Mouse (Mus musculus) neural tube, embryonic 14.5 days (tissue): ENCODE data around the gene Ryr1. TPM values are rescaled to one million over a fixed set of nuclear protein-coding genes. Genes with fewer than 3 reads are reported as not detected.
"Not testable (repeated sequence)": the region's sequence is repeated elsewhere in the genome, so short reads cannot be mapped to it uniquely, and the experiment has no call there.

ENCODE experiments used
- ATAC-seq: fragments of 200-750 bp; cut with Nextera tagmentation; 2 replicates; pipeline ENCODE4 v1.8.0; 2017; ENCODE audit warnings: low read depth, mild to moderate bottlenecking, moderate TSS enrichment, moderate library complexity
- H3K27ac ChIP-seq: fragments of 300-500 bp; sonication (generic); 2 replicates; pipeline ENCODE4 v1.5.1; 2014; ENCODE audit warnings: low read depth, mild to moderate bottlenecking, control low read depth, low read length, moderate library complexity, mixed read lengths
- H3K27me3 ChIP-seq: fragments of 300-500 bp; sonication (generic); 2 replicates; pipeline ENCODE4 v1.6.1; 2014; ENCODE audit warnings: low read length; ENCODE audit not compliant: control insufficient read depth, insufficient read depth
- H3K36me3 ChIP-seq: fragments of 300-500 bp; sonication (generic); 2 replicates; pipeline ENCODE4 v1.6.1; 2014; ENCODE audit warnings: low read length, mixed read lengths; ENCODE audit not compliant: control insufficient read depth, insufficient read depth
- H3K4me1 ChIP-seq: fragments of 300-500 bp; sonication (generic); 2 replicates; pipeline ENCODE4 v1.6.1; 2014; ENCODE audit warnings: low read length; ENCODE audit not compliant: control insufficient read depth, insufficient read depth
- H3K4me2 ChIP-seq: fragments of 300-500 bp; sonication (generic); 2 replicates; pipeline ENCODE4 v1.6.1; 2014; ENCODE audit warnings: mild to moderate bottlenecking, low read depth, low read length, control low read depth
- H3K4me3 ChIP-seq: fragments of 300-500 bp; sonication (generic); 2 replicates; pipeline ENCODE4 v1.5.1; 2014; ENCODE audit warnings: low read depth, low read length, control low read depth, mixed read lengths
- H3K9ac ChIP-seq: fragments of 300-500 bp; sonication (generic); replicated peaks from 2 replicates; pipeline ENCODE4 v1.6.1; 2014; ENCODE audit warnings: low read depth, mild to moderate bottlenecking, control low read depth, low read length, mixed read lengths
- H3K9me3 ChIP-seq: fragments of 300-500 bp; sonication (generic); 2 replicates; pipeline ENCODE4 v1.6.1; 2016; ENCODE audit warnings: low read length; ENCODE audit not compliant: control insufficient read depth
- WGBS: fragments of 180-500 bp; shearing (Covaris S2); extraction: QIAGEN DNeasy Blood & Tissue Kit; methylation state at CpG from one replicate; pipeline ENCODE4 v1.1.7; 2014; 5-methylcytosine and 5-hydroxymethylcytosine counted together
- polyA plus RNA-seq: library from polyadenylated mRNA; unstranded; fragments of >200 nt; fragmentation: Nextera tagmentation; extraction: Ambion mirVana; gene quantifications from 2 replicates; pipeline ENCODE4 v1.2.1, GENCODE M21; 2014

Gene Ryr1
- polyA plus RNA-seq, 1 experiment from 2014 or later = 11.6 TPM

- H3K4me3 ChIP-seq = no peak overlapping the region
- H3K4me1 ChIP-seq = 0 out of 2 replicates have a peak, but pooled peaks cover 4% of the 10 kb centered on the region
- no peaks in the 10 kb centered on the region for H3K9me3 ChIP-seq
- peaks cover 4% of the 10 kb centered on the region; the same call in 1 of the 2 replicates for H3K27me3 ChIP-seq
- 97% methylated on average over 14 of the region's 14 CpGs for WGBS
- H3K36me3 ChIP-seq = no peaks in the 10 kb centered on the region
- no peak for ATAC-seq
- H3K4me2 ChIP-seq = no peak overlapping the region
- no peak overlapping the region for H3K9ac ChIP-seq
- H3K27ac ChIP-seq = no peak overlapping the region
Measured at GRCm38 (mm10) chr7:29154018-29154720, 29.2 kb upstream of the Ryr1 start.

GRCm38 (mm10) chr7:29151486-29151885 is 26.5 kb upstream of the Ryr1 start:
- H3K9me3 ChIP-seq = no peaks in the 10 kb centered on the region
- H3K27me3 ChIP-seq = no peaks in the 10 kb centered on the region
- no peak for ATAC-seq
- 0 out of 2 replicates have a peak, but pooled peaks cover 4% of the 10 kb centered on the region for H3K4me1 ChIP-seq
- H3K4me3 ChIP-seq = no peak overlapping the region
- H3K27ac ChIP-seq = no peak overlapping the region
- no peaks in the 10 kb centered on the region for H3K36me3 ChIP-seq
- H3K9ac ChIP-seq = no peak overlapping the region
- no peak overlapping the region for H3K4me2 ChIP-seq
- 69% methylated on average over 10 of the region's 10 CpGs for WGBS

GRCm38 (mm10) chr7:29148771-29149170 is 23.8 kb upstream of the Ryr1 start:
- H3K27ac ChIP-seq = no peak overlapping the region

GRCm38 (mm10) chr7:29146625-29147367 is 21.8 kb upstream of the Ryr1 start:
- no peak overlapping the region for H3K9ac ChIP-seq
- H3K4me3 ChIP-seq = no peak overlapping the region
- no peaks in the 10 kb centered on the region for H3K27me3 ChIP-seq
- 91% methylated on average over 7 of the region's 7 CpGs for WGBS
- no peaks in the 10 kb centered on the region for H3K4me1 ChIP-seq
- no peak overlapping the region for H3K27ac ChIP-seq
- no peak overlapping the region for H3K4me2 ChIP-seq
- no peak for ATAC-seq
- no peaks in the 10 kb centered on the region for H3K9me3 ChIP-seq
- no peaks in the 10 kb centered on the region for H3K36me3 ChIP-seq

More at GRCm38 (mm10) chr7:29148771-29149170, 23.8 kb upstream of the Ryr1 start:
- H3K27me3 ChIP-seq = no peaks in the 10 kb centered on the region
- ATAC-seq = no peak
- no peaks in the 10 kb centered on the region for H3K36me3 ChIP-seq
- no peaks in the 10 kb centered on the region for H3K9me3 ChIP-seq
- no peak overlapping the region for H3K4me2 ChIP-seq
- H3K4me1 ChIP-seq = no peaks in the 10 kb centered on the region
- no peak overlapping the region for H3K4me3 ChIP-seq
- WGBS = 94% methylated on average over 15 of the region's 15 CpGs
- no peak overlapping the region for H3K9ac ChIP-seq

- Histone ChIP-seq H3K4me3 (no peak overlapping the region), H3K9me3 (no peaks in the 10 kb centered on the region), H3K4me1 (no peaks in the 10 kb centered on the region), H3K36me3 (no peaks in the 10 kb centered on the region), H3K27ac (no peak overlapping the region), H3K9ac (no peak overlapping the region), H3K4me2 (no peak overlapping the region), H3K27me3 (no peaks in the 10 kb centered on the region)
- no peak for ATAC-seq
- 96% methylated on average over 4 of the region's 4 CpGs for WGBS
Measured at GRCm38 (mm10) chr7:29144006-29144405, 19.0 kb upstream of the Ryr1 start.

DNA sequence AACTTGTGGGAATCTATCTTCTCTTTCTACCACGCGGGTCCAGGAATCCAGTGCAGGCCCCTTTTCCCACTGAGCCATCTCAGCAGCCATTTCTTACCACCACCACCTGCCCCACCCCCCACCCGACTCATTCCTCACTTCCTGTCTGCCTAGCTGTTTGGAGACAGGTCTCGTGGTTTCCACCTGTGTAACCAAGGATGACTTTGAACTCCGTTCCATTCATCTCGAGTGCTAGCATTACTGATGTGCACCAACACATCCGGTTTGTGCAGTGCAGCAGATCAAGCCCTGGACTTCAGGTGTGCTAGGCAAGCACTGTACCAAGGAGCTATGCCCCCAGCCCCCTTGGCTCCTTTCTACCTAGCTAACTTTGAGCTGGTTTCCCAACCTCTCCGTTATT is 16.4 kb upstream of the Ryr1 start:
- Histone ChIP-seq H3K4me1 (no peaks in the 10 kb centered on the region), H3K9ac (no peak overlapping the region), H3K9me3 (no peaks in the 10 kb centered on the region), H3K27me3 (no peaks in the 10 kb centered on the region), H3K36me3 (no peaks in the 10 kb centered on the region), H3K4me3 (no peak overlapping the region), H3K27ac (no peak overlapping the region), H3K4me2 (no peak overlapping the region)
- 86% methylated on average over 8 of the region's 8 CpGs for WGBS
- ATAC-seq = no peak

DNA sequence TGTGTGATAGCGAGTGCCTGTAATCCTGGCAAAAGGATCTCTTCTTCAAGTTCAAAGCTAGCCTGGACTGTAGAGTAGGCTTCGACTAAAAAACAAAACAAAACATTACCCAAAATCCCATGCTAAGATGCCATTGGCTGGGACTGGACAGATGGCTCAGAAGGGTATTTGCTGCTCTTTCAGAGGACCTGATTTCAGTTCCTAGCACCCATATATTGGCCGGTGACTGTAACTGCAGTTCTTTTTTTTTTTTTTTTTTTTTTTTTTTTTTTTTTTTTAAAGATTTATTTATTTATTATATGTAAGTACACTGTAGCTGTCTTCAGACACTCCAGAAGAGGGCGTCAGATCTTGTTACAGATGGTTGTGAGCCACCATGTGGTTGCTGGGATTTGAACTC is 14.3 kb upstream of the Ryr1 start:
- not testable (repeated sequence) for ATAC-seq, H3K4me3 ChIP-seq, H3K27me3 ChIP-seq, H3K9ac ChIP-seq, H3K36me3 ChIP-seq, H3K9me3 ChIP-seq, H3K4me2 ChIP-seq, H3K27ac ChIP-seq, H3K4me1 ChIP-seq
- WGBS = 93% methylated on average over 3 of the region's 4 CpGs

- 51% methylated on average over 16 of the region's 16 CpGs for WGBS
- H3K4me2 ChIP-seq = no peak overlapping the region
- ATAC-seq = no peak
- H3K9me3 ChIP-seq = no peaks in the 10 kb centered on the region
- H3K4me3 ChIP-seq = no peak overlapping the region
- H3K4me1 ChIP-seq = no peaks in the 10 kb centered on the region
- H3K36me3 ChIP-seq = no peaks in the 10 kb centered on the region
- H3K27me3 ChIP-seq = no peaks in the 10 kb centered on the region
- H3K9ac ChIP-seq = no peak overlapping the region
- H3K27ac ChIP-seq = no peak overlapping the region
Measured at GRCm38 (mm10) chr7:29137429-29137828, 12.4 kb upstream of the Ryr1 start.

GRCm38 (mm10) chr7:29134693-29135386 is 9.9 kb upstream of the Ryr1 start, which contains the start of gene Rasgrp4:
Gene Rasgrp4 (plus strand): TSS chr7:29134851.
- Histone ChIP-seq H3K27ac (no peak within 1 kb of the TSS), H3K4me3 (no peak within 1 kb of the TSS), H3K9ac (no peak within 1 kb of the TSS), H3K36me3 (no peaks in the 10 kb centered on the region), H3K4me2 (peak within 1 kb of the TSS; percentile 33; the same call in 1 of the 2 replicates), H3K4me1 (no peaks in the 10 kb centered on the region), H3K27me3 (no peaks in the 10 kb centered on the region), H3K9me3 (no peaks in the 10 kb centered on the region)
- WGBS = under 1% methylated on average over 14 of the region's 20 CpGs
- no peak for ATAC-seq
